Comparison of ENCODE assay signal across 9 mouse cellular contexts in the genomic region with DNA sequence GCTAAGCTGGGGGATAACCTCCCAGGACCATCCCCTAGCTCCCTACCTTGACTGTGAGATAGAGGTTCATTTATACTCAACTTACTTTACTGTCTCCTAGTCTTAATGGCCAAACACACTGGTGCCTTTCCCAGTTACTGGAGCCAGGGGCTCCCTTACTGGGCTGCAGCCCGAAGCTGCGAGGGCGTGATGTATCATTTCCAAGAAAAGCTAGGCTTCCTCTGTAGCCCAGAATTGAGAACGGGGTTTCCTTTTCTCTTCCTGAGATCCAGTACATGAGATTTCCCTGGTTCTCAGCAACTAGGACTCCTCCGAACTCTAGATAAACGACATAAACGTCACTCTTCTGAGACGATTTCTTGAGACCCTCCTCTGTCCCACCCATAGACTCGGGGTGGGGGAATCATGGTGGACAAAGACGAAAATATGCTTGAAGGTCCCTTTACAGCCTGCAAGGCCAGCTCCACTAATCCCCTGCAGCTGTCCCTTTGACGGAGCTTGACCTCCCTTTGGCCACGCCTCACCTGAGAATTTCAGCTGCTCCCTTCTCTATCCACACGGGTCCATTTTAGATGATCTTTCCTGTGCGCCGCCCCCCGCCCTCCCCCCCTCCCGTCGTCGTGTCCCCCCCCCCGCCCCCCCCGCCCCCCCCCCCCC. TPM values are rescaled to one million over a fixed set of nuclear protein-coding genes. Genes with fewer than 3 reads are reported as not detected.
A peak's percentile ranks its signal among the peaks of the same experiment; 100 is the strongest.
DNase-seq lines count a peak whose midpoint lies in the region; ATAC-seq lines count a peak whose summit lies in the region.
"Had no signal": no experiment of that assay in that cellular context is flagged by ENCODE, and none has a peak within 500 bp of the region (broad histone marks: within the 10 kb centered on the region; RNA-seq: fewer than 3 reads in every experiment).

No protein-coding gene starts in this region.

- H3K27ac ChIP-seq in heart, embryonic 11.5 days (ENCODE audit: low read depth, low read length) = no peak overlapping the region
- no peak overlapping the region for H3K27ac ChIP-seq in limb, embryonic 12.5 days
- H3K27ac ChIP-seq in stomach, embryonic 15.5 days = no peak overlapping the region

- 38% methylated on average over 19 of the region's 21 CpGs for WGBS in heart, embryonic 11.5 days (ENCODE audit: insufficient replicate concordance)
- WGBS in limb, embryonic 12.5 days = 39% methylated on average over 17 of the region's 21 CpGs
- 38% methylated on average over 19 of the region's 21 CpGs for WGBS in stomach, embryonic 15.5 days

- no peaks in the 10 kb centered on the region for H3K9me3 ChIP-seq in heart, embryonic 11.5 days (replicated peaks; ENCODE audit: control insufficient read depth, low read length)
- H3K9me3 ChIP-seq in limb, embryonic 12.5 days = no peaks in the 10 kb centered on the region
- no peaks in the 10 kb centered on the region for H3K9me3 ChIP-seq in stomach, embryonic 15.5 days

- peaks cover 6% of the 10 kb centered on the region; the same call in 1 of the 2 replicates for H3K4me1 ChIP-seq in heart, embryonic 11.5 days (ENCODE audit: control insufficient read depth, insufficient read depth, low read length)
- H3K4me1 ChIP-seq in limb, embryonic 12.5 days (replicated peaks) = peaks cover 36% of the 10 kb centered on the region
- no peaks in the 10 kb centered on the region; the same call in 1 of the 2 replicates for H3K4me1 ChIP-seq in stomach, embryonic 15.5 days

- no peaks in the 10 kb centered on the region for H3K27me3 ChIP-seq in heart, embryonic 11.5 days (ENCODE audit: control insufficient read depth, insufficient read depth, low read length)
- no peaks in the 10 kb centered on the region for H3K27me3 ChIP-seq in limb, embryonic 12.5 days
- no peaks in the 10 kb centered on the region for H3K27me3 ChIP-seq in stomach, embryonic 15.5 days (replicated peaks)

- no peak overlapping the region for H3K4me3 ChIP-seq in heart, embryonic 11.5 days (ENCODE audit: low read depth, low read length)
- no peak overlapping the region for H3K4me3 ChIP-seq in limb, embryonic 12.5 days (replicated peaks)
- H3K4me3 ChIP-seq in stomach, embryonic 15.5 days (replicated peaks) = no peak overlapping the region; the same call in 1 of the 2 replicates

- H3K36me3 ChIP-seq in heart, embryonic 11.5 days (ENCODE audit: control insufficient read depth, insufficient read depth, low read length) = no peaks in the 10 kb centered on the region
- H3K36me3 ChIP-seq in limb, embryonic 12.5 days = no peaks in the 10 kb centered on the region
- H3K36me3 ChIP-seq in stomach, embryonic 15.5 days = no peaks in the 10 kb centered on the region

- H3K9ac ChIP-seq in heart, embryonic 11.5 days (ENCODE audit: low read depth, low read length) = 0 out of 2 replicates have a peak overlapping the region, but pooled peaks have one; percentile 34
- H3K9ac ChIP-seq in limb, embryonic 12.5 days (replicated peaks) = no peak overlapping the region
- no peak overlapping the region for H3K9ac ChIP-seq in stomach, embryonic 15.5 days

- peak overlapping the region; percentile 48 for H3K4me2 ChIP-seq in heart, embryonic 11.5 days
- peak overlapping the region; percentile 34 for H3K4me2 ChIP-seq in limb, embryonic 12.5 days
- H3K4me2 ChIP-seq in stomach, embryonic 15.5 days = peak overlapping the region; percentile 42

- DNase-seq in heart, adult 8-10 months (ENCODE audit: low spot score) = no peak
- DNase-seq in right cerebral cortex, adult 18-20 months = peak; percentile 21
- DNase-seq in right cerebral cortex, postnatal 25 days = no peak
- no peak for DNase-seq in cerebellum, adult 8-10 months
- DNase-seq in adrenal gland, postnatal 14 days = no peak

- ATAC-seq in heart, embryonic 11.5 days (replicated peaks; ENCODE audit: insufficient number of reproducible peaks, low FRiP score, low TSS enrichment) = no peak
- ATAC-seq in limb, embryonic 12.5 days (ENCODE audit: insufficient number of reproducible peaks, insufficient read depth, low FRiP score, low TSS enrichment, low read depth) = no peak; the same call in 1 of the 2 replicates
- no peak for ATAC-seq in stomach, embryonic 15.5 days (ENCODE audit: insufficient read depth, low FRiP score, low read depth)

RNA-seq across cellular contexts. Expression of gene Laptm4a, which starts 28.5 kb away (rescaled TPM):
- polyA plus RNA-seq in heart, embryonic 11.5 days (2014; fragmentation: Nextera tagmentation; extraction: Ambion mirVana) = 125 and 268 TPM in 2 replicates
- 100 to 1,000 TPM; 393 to 413 (median 400) TPM for total RNA-seq in heart, adult 8-10 months (2022)
- polyA plus RNA-seq in limb, embryonic 12.5 days (2016; fragmentation: Nextera tagmentation; extraction: Ambion mirVana) = 278 and 287 TPM in 2 replicates
- polyA plus RNA-seq in stomach, embryonic 15.5 days (2015; fragmentation: Nextera tagmentation; extraction: Ambion mirVana) = 346 and 353 TPM in 2 replicates
- 378 and 379 TPM in 2 replicates for total RNA-seq in adrenal gland, postnatal 14 days (2021)

RNA-seq across cellular contexts. Expression of gene Matn3, which starts 54.7 kb away (rescaled TPM):
- polyA plus RNA-seq in heart, embryonic 11.5 days (2014; fragmentation: Nextera tagmentation; extraction: Ambion mirVana) = 0.67 and 1.3 TPM in 2 replicates
- not detected for total RNA-seq in heart, adult 8-10 months (2022)
- 5.4 and 7.5 TPM in 2 replicates for polyA plus RNA-seq in limb, embryonic 12.5 days (2016; fragmentation: Nextera tagmentation; extraction: Ambion mirVana)
- 0.17 and 0.22 TPM in 2 replicates for polyA plus RNA-seq in stomach, embryonic 15.5 days (2015; fragmentation: Nextera tagmentation; extraction: Ambion mirVana)
- total RNA-seq in adrenal gland, postnatal 14 days (2021) = not detected in 2 replicates
- total RNA-seq: layer of hippocampus, postnatal 14 days had no signal
